Mouse (Mus musculus): Measurements from ENCODE around the gene Zfp871.

Gene Zfp871

DNA sequence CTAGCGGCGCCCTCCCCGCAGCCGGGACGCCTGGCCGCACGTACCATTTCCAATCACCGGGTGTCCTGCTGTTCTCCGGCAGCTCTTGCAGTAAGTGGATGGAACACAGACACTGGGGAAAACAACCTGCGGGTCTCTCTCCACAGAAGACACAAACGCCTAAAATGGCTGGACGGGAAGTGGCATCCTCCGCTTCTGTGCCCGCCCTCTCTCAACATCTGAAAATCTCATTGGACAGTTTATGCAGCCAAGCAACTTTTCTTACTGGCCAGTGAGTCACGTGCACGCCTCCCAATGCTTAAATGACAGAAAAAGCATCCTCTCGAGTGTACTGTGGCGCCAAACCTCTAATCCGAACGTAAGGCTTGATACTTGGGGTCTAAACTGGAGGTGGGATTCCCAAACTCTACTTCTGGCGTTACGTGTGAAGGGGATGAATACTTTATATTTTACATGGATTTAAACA, at the start of gene Zfp871:
TSS of gene Zfp871 (minus strand) at position 194 of the 466 bp plus-strand sequence.
- DNase-seq = peak; percentile 88 to 90

DNA sequence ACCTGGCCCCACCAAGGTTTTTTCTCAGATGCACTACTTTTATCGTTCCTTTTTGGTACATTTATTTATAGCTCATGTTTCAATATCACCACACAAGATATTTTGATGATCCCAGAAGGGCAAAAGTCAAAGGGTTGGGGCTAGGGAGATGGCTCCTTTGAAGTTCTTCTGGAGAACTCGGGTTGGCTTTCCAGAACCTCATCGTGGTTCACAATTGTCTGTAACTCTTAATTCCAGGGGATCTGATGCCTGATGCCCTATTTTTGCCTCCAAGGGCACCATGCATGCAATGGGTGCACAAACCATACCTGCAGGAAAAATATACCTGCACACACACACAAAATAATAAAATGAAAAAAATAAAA, 42.3 kb upstream of the Zfp871 start:
- no peak for DNase-seq

GRCm38 (mm10) chr17:32829540-32830417, 41.7 kb upstream of the Zfp871 start, which contains the start of gene Zfp799:
Gene Zfp799 (minus strand): TSS chr17:32830261.
- peak; percentile 85 to 87 for DNase-seq

DNA sequence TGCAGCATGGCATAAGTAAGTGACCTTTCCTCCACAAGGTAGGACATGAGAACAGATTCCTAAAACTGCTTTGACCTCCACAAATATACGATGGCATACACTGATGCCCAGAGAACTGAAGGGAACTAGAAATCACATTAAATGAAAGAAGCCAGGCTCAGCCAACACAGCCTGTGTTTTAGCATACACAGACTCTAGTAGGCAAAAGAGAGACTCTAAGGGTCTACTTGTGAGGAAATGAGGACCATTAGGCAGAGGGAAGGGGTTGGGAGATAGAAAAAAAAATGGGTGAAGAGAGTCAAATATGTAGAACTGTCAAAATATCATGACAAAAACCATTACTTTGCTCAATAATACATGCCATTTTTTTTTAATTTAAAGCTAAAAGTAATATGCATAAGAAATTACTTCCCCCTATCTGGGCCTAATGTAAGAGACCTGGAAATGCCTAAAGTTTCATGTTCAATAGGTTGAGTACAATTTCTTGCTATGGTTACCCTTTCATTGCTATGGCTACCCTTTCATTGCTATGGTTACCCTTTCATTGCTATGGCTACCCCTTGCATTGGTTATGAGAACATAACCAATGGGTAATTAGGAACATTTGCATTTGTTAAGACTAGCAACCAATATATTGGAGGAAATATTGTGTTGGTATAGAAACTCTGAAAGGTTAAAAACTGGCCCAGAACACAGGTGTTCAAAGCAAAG, 28.1 kb upstream of the Zfp871 start:
- no peak for DNase-seq

GRCm38 (mm10) chr17:32814136-32814535, 26.0 kb upstream of the Zfp871 start:
- no peak for DNase-seq

DNA sequence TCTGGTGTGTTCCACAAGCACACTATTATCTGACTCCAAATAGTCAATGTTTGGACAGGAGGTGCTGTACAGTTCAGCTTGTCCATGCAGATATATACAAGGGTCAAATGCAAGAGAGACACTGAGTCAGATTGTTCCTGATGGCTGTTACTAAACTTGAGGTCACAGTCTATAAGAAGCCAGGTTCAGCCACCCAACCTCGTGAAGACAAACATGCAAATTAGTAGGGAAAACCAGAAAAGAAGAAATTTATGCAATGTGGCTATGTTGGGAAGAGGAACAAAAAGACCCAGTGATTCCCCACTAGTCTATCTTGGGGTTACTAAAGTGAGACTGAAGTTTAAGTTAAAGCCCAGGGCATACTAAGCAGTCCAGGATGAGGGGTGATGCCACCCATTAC, 22.6 kb upstream of the Zfp871 start:
- no peak for DNase-seq

DNA sequence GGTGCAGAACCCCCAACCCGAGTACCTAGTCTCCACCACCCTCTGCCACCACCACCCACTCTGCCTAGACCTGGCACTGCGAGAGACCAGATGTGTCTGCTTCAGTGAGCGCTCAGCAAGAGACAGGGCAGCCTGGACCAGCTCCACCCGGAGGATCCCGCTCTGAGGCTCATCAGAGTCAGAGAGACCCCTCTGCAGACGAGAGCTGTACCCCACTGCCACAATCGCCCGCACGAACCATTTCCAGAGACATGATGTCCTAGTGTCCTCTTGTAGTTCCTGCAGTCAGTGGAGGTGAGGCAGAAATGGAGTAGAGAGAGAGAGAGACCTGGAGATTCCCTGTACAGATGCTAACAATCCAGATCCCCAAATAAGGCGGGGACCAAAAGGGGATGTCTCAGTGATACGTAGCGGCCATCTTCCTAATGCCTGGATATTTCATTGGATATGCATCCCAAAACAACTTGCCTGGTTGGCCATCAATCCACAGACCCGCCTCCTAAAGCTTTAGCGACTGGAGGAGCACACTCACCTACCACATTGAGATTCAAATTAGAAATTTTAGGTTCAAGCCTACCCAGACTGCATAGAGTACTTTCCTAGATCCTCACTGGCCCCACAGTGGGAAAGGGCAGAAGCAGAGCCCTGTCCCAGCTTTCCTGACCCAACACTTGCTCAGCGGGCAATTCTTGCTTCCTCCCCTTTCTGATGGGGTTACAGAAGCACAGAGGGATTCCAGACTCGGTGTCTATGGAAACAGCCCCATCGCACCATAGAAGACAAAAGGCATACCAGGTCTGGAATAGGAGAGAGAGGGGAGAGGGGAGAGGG, 21.7 kb upstream of the Zfp871 start, which contains the start of gene Zfp811:
TSS of gene Zfp811 (minus strand) at position 388 of the 831 bp plus-strand sequence.
- peak; percentile 79 for DNase-seq

GRCm38 (mm10) chr17:32808921-32809320, 20.8 kb upstream of the Zfp871 start:
- peak in 1 of 2 experiments; percentile 38 for DNase-seq

DNA sequence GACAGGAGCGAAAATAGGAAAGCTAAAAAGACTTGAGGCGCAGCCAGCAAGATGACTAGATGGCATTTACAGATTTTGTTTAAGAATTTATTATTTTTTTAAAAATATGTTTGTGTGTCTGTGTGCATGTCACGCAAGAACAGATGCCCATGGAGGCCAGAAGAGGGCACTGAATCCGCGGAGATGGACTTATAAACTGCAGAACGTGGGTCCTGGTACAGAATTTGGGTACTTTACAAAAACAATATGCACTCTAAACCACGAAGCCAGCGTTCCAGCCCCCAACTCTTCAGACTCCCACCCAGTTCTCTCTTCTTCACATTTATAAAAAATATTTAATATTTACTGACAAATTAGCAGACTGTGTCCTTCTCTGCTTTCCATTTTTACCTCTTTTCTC, 1.2 kb upstream of the Zfp871 start:
- DNase-seq = no peak

DNA sequence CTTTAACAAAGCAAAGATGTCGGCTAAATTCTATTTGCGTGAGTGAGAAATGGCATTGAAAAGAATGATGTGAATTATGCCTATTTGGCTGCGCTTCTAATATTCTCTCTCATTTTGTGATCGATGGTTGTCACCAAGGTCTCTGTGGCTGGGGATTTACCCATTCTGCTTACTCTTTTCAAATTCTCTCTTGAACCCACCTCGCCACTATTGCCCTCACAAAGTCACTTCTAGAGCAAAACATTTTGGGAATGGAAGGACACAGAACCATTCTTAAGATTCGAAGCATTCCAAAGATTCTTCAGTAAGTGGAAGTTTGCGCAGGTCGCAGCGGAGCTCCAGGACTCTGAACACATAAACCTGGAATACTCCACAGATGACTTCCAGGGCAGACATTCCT, 489 bp upstream of the Zfp871 start:
- DNase-seq = no peak

GRCm38 (mm10) chr17:32787436-32788093, 522 bp downstream of the Zfp871 start:
- DNase-seq = no peak

DNA sequence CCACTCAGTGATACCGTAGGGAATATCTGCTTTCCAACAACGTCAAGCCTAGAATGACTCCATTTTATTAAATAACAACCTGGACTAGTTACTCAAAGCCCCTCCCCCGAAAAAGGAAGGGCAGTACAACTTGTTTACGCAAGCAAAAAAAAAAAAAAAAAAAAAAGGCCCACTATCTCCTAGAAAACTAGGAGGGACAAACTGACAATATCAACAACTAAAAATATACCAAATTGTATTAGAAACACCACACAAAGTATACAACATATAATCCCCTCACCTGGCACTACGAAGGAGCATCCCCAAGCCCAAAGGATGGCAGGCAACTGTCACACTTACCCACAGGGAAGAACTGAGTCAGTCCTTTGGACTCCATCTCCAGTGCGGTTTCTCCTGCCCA, 1.1 kb downstream of the Zfp871 start:
- no peak for DNase-seq

GRCm38 (mm10) chr17:32785656-32786055, 2.4 kb downstream of the Zfp871 start:
- DNase-seq = no peak

GRCm38 (mm10) chr17:32777564-32777963, 10.5 kb downstream of the Zfp871 start:
- DNase-seq = no peak

GRCm38 (mm10) chr17:32771213-32771612, 16.9 kb downstream of the Zfp871 start:
- DNase-seq = peak; percentile 28 to 34

DNA sequence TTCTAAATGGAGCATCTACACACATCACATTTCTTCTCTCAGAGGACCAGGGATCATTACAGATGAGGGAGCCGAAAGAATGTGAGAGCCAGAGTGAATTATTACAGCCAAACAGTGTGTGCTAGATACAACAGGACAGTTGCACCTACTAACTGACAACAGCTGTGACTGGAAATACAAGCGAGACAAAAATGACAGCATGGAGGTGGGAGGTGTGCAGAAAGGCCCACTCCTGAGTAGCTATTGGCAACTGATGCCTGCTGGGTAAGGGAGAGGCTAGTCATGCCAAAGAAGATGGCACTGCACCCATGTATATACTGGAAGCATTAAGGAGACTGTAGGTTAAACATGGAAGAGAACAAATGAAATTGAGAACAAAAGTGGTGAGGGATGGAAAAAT, 21.7 kb downstream of the Zfp871 start:
- no peak for DNase-seq

GRCm38 (mm10) chr17:32757331-32757730, 30.8 kb downstream of the Zfp871 start:
- no peak for DNase-seq

DNA sequence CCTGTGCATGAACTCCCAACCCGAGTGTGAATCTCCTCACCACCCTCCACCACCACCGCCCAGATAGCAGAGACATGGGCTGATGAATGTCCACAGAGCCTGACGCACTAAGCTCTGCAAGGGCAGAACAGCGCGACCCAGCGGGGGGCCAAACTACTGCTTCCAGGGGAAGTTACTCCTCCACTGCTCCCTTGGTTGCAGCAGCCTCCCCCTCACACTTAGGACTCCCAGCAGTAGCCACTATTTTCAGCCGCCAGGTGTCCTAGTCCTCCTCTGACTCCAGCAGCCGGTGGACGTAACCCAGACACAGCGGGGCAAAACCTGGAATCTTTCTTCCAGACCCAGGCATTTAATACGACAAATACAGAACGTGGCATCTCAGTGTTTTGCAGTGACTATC, 34.5 kb downstream of the Zfp871 start:
- peak; percentile 48 to 50 for DNase-seq

GRCm38 (mm10) chr17:32752813-32753360, 35.2 kb downstream of the Zfp871 start:
- no peak for DNase-seq

- no peak for DNase-seq
These were observed 37.5 kb downstream of the Zfp871 start for GRCm38 (mm10) chr17:32750611-32751010.

- no peak for DNase-seq
These were observed 47.0 kb downstream of the Zfp871 start for GRCm38 (mm10) chr17:32741057-32741456.

- no peak for DNase-seq
These were observed 49.7 kb downstream of the Zfp871 start for GRCm38 (mm10) chr17:32738406-32738805.

All from cerebellum, postnatal 10 days (tissue).